Mouse (Mus musculus): Measurements from ENCODE around the gene Lama4. TPM values are rescaled to one million over a fixed set of nuclear protein-coding genes. Genes with fewer than 3 reads are reported as not detected.

The Lama4 gene
- polyA plus RNA-seq, 1 experiment from 2014 or later = 20.4 TPM

DNA sequence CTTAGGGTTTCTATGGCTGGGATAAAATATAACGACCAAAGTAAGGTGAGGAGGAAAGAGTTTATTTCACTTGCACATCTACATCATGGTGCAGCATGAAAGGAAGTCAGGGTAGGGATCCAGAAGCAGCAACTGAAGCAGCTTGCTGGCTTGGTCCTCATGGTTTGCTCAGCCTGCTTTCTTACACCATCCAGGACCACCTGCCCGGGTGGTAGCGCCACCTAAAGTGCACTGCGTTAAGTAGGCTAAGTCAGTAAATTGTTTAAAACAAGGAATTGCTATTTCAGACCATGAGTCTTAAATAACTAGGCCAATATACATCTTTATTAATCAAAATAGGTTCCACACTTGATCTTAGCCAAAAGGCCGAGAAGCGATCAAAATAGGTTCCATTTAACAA lies 173.4 kb downstream of the Lama4 start:
- Histone ChIP-seq H3K4me1 (peaks cover 6% of the 10 kb centered on the region), H3K9ac (no peak overlapping the region), H3K36me3 (replicated peaks) (peaks cover 17% of the 10 kb centered on the region), H3K4me3 (no peak overlapping the region), H3K9me3 (no peaks in the 10 kb centered on the region), H3K4me2 (no peak overlapping the region), H3K27ac (no peak overlapping the region), H3K27me3 (replicated peaks) (no peaks in the 10 kb centered on the region)
- no peak for ATAC-seq (replicated peaks)
- WGBS = 87% methylated on average over 6 of the region's 6 CpGs

DNA sequence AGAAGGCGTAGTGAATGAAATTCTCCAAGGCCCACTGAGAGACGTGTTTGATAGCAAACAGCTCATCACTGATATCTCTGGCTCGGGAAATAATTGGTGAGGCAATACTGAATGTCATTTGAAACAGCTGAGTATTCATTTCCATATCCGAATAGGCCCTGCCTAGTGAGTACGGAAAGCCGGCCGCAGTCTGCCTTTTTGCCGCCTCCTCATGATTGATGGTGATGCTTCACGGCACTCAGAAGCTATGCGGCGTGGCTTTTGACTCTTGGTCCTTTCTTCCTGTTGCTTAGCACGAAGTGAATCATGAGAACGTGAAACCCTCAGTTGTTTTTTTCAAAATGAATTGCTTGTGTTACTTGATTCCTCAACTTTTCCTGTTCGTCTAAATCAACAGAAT lies 175.5 kb downstream of the Lama4 start:
- Histone ChIP-seq H3K36me3 (replicated peaks) (peaks cover 25% of the 10 kb centered on the region), H3K4me3 (no peak overlapping the region), H3K9ac (no peak overlapping the region), H3K27ac (no peak overlapping the region), H3K9me3 (no peaks in the 10 kb centered on the region), H3K4me2 (no peak overlapping the region), H3K4me1 (no peaks in the 10 kb centered on the region; the same call in 1 of the 2 replicates), H3K27me3 (replicated peaks) (no peaks in the 10 kb centered on the region)
- no peak for ATAC-seq (replicated peaks)
- 86% methylated on average over 14 of the region's 14 CpGs for WGBS

DNA sequence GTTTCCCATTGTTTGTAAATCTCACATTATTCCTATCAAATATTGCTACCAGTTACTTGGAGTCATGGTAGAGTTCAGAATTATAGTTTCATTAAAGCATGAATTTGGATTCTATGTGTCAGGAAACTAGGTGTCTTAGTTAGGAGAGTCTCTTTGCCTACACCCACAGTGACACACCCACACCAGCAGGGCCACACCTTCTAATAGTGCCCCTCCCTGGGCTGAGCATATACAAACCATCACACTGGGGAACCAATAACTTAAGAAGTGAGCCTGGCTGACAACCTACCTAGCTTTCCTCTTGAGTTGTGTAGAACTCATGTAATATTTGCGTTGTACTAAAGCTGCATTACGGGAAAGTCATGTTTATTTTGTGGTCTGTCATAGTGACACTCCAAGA lies 176.1 kb downstream of the Lama4 start:
- H3K9ac ChIP-seq = no peak overlapping the region
- peaks cover 25% of the 10 kb centered on the region for H3K36me3 ChIP-seq (replicated peaks)
- H3K27me3 ChIP-seq (replicated peaks) = no peaks in the 10 kb centered on the region
- H3K4me2 ChIP-seq = no peak overlapping the region
- ATAC-seq (replicated peaks) = no peak
- H3K27ac ChIP-seq = no peak overlapping the region
- H3K9me3 ChIP-seq = no peaks in the 10 kb centered on the region
- no peak overlapping the region for H3K4me3 ChIP-seq
- 96% methylated on average over 2 of the region's 2 CpGs for WGBS
- no peaks in the 10 kb centered on the region for H3K4me1 ChIP-seq

DNA sequence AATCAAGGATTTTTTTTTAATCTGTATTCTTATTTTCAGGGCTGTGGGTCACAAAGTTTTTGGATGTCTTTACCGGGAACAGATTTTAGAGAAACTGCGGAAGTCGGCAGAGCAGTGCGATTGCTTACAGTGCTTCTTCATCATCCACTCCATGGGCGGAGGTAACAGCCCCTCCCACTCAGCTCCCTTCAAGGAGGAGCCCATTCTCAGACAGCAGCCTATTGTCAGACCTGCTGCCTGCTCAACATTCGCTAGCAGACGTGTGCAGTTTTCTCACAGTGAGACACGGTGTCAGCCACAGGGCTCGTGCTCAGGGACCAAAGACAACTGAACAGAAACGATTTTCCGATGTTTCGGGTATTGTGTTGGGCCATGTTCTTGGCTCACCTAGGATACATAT lies 176.9 kb downstream of the Lama4 start:
- peaks cover 25% of the 10 kb centered on the region for H3K36me3 ChIP-seq (replicated peaks)
- ATAC-seq (replicated peaks) = no peak
- WGBS = 85% methylated on average over 12 of the region's 12 CpGs

DNA sequence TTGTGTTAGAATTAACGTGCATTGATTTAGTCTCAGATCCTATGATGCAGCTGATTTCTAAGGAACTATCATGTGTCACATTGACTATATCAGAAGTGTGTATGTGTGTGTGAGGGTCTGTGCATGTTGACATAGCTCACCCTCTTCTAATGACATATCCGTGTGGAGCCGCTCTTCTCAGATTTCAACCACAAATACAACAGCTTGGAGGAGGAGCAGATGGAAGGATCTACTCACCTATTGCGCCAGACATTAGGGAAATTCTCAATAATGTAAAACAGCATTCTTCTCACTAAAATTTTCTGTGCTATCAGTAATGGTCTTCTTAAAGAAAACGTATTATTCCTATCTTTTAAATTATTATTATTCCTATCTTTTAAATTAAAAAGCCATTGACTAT lies 191.4 kb downstream of the Lama4 start:
- no peak overlapping the region for H3K9ac ChIP-seq
- WGBS = 93% methylated on average over 5 of the region's 5 CpGs
- H3K4me2 ChIP-seq = no peak overlapping the region
- H3K4me3 ChIP-seq = no peak overlapping the region
- no peaks in the 10 kb centered on the region for H3K27me3 ChIP-seq (replicated peaks)
- H3K36me3 ChIP-seq (replicated peaks) = no peaks in the 10 kb centered on the region
- ATAC-seq (replicated peaks) = no peak
- no peaks in the 10 kb centered on the region for H3K9me3 ChIP-seq
- no peaks in the 10 kb centered on the region for H3K4me1 ChIP-seq
- H3K27ac ChIP-seq = no peak overlapping the region

More for the DNA sequence above, 176.9 kb downstream of the Lama4 start:
- Histone ChIP-seq H3K4me1 (no peaks in the 10 kb centered on the region), H3K27ac (no peak overlapping the region), H3K4me2 (no peak overlapping the region), H3K9me3 (no peaks in the 10 kb centered on the region), H3K27me3 (replicated peaks) (no peaks in the 10 kb centered on the region), H3K4me3 (no peak overlapping the region), H3K9ac (no peak overlapping the region)

DNA sequence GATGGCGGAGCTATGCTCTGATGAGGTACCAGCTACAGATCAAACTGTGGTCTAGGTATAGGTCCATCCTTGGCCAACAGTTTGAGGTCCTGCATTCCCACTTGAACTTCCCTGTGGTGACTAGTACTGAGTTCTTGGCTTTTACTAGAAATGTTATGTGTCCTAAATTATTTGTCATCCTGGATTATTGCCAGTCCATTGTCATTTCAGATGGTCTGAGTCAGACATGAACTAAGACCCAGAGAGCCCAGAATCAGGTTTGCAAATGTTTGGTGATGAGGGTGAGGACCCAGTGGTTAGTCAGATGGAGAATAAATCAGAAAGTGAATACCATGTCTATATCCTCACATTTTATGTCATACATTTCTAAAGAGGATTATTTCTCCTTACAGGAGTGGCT lies 192.0 kb downstream of the Lama4 start:
- WGBS = 95% methylated on average over 1 of the region's 1 CpGs
- H3K36me3 ChIP-seq (replicated peaks) = no peaks in the 10 kb centered on the region
- H3K9me3 ChIP-seq = no peaks in the 10 kb centered on the region
- no peak for ATAC-seq (replicated peaks)
- H3K4me1 ChIP-seq = no peaks in the 10 kb centered on the region
- no peak overlapping the region for H3K4me2 ChIP-seq
- H3K27ac ChIP-seq = no peak overlapping the region
- no peak overlapping the region for H3K9ac ChIP-seq
- H3K27me3 ChIP-seq (replicated peaks) = no peaks in the 10 kb centered on the region
- H3K4me3 ChIP-seq = no peak overlapping the region

DNA sequence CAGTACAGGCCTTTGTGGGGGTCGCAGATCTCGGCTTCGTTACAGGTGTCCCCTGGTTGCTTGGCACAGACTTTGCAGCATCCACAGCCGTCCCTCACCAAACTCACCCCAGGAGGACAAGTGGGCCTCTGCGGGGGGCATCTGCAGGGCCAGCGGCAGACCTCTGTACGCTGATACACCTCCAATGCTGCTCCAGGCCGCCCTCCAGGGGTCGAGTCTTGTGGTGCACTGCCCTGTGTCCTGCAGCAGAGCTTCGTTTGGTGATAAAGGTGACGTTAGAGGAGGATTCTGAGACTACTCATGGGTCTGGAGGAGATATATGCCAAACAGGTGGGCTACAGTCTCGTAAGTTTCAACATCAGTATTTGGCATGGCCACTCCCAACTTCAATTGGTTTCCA lies 193.0 kb downstream of the Lama4 start:
- no peak for ATAC-seq (replicated peaks)
- 54% methylated on average over 12 of the region's 12 CpGs for WGBS
- H3K4me3 ChIP-seq = no peak overlapping the region
- no peaks in the 10 kb centered on the region for H3K27me3 ChIP-seq (replicated peaks)
- no peaks in the 10 kb centered on the region for H3K36me3 ChIP-seq (replicated peaks)
- H3K27ac ChIP-seq = no peak overlapping the region
- H3K4me2 ChIP-seq = no peak overlapping the region
- H3K4me1 ChIP-seq = no peaks in the 10 kb centered on the region
- H3K9ac ChIP-seq = no peak overlapping the region
- H3K9me3 ChIP-seq = no peaks in the 10 kb centered on the region

Other genes with a start within 250 kb of the Lama4 start
- gene Rfpl4b, start 143.7 kb upstream of the Lama4 start, polyA plus RNA-seq (2015; fragmentation: Nextera tagmentation; extraction: Ambion mirVana) = not detected in 2 replicates
- 31.4 and 34.3 TPM in 2 replicates for gene Fam229b, start 168.4 kb downstream of the Lama4 start, polyA plus RNA-seq (2015; fragmentation: Nextera tagmentation; extraction: Ambion mirVana)
- gene Tube1, start 168.5 kb downstream of the Lama4 start, polyA plus RNA-seq (2015; fragmentation: Nextera tagmentation; extraction: Ambion mirVana) = 9.2 TPM in 2 replicates
- 0.31 and 0.36 TPM in 2 replicates for gene Ccn6, start 198.3 kb downstream of the Lama4 start, polyA plus RNA-seq (2015; fragmentation: Nextera tagmentation; extraction: Ambion mirVana)